Mouse (Mus musculus) kidney, embryonic 16.5 days (tissue): ENCODE data around the gene Carmil1. TPM values are rescaled to one million over a fixed set of nuclear protein-coding genes. Genes with fewer than 3 reads are reported as not detected.

Source experiments
- ATAC-seq: fragments of 200-750 bp; cut with Nextera tagmentation; 2 replicates; pipeline ENCODE4 v1.8.0; 2017; ENCODE audit warnings: moderate TSS enrichment; ENCODE audit not compliant: low FRiP score, low TSS enrichment
- H3K27ac ChIP-seq: fragments of 300-500 bp; sonication (generic); 2 replicates; pipeline ENCODE4 v1.5.1; 2014; ENCODE audit warnings: low read length
- H3K27me3 ChIP-seq: fragments of 300-500 bp; sonication (generic); 2 replicates; pipeline ENCODE4 v1.6.1; 2014; ENCODE audit warnings: low read length, control low read depth, mixed read lengths; ENCODE audit not compliant: insufficient read depth
- H3K36me3 ChIP-seq: fragments of 300-500 bp; sonication (generic); 2 replicates; pipeline ENCODE4 v1.6.1; 2014; ENCODE audit warnings: low read length, control low read depth, mixed read lengths; ENCODE audit not compliant: insufficient read depth
- H3K4me1 ChIP-seq: fragments of 300-500 bp; sonication (generic); 2 replicates; pipeline ENCODE4 v1.6.1; 2014; ENCODE audit warnings: low read length, control low read depth, mixed read lengths; ENCODE audit not compliant: insufficient read depth
- H3K4me2 ChIP-seq: fragments of 300-500 bp; sonication (generic); replicated peaks from 2 replicates; pipeline ENCODE4 v1.6.1; 2014; ENCODE audit warnings: low read depth, low read length
- H3K4me3 ChIP-seq: fragments of 300-500 bp; sonication (generic); 2 replicates; pipeline ENCODE4 v1.5.1; 2014; ENCODE audit warnings: mild to moderate bottlenecking, low read length
- H3K9ac ChIP-seq: fragments of 300-500 bp; sonication (generic); replicated peaks from 2 replicates; pipeline ENCODE4 v1.6.1; 2014; ENCODE audit warnings: low read length
- H3K9me3 ChIP-seq: fragments of 300-500 bp; sonication (generic); 2 replicates; pipeline ENCODE4 v1.6.1; 2016; ENCODE audit warnings: low read length, control low read depth
- WGBS: fragments of 180-500 bp; shearing (Covaris S2); extraction: QIAGEN DNeasy Blood & Tissue Kit; methylation state at CpG from one replicate; pipeline ENCODE4 v1.1.7; 2014; 5-methylcytosine and 5-hydroxymethylcytosine counted together
- polyA plus RNA-seq: library from polyadenylated mRNA; unstranded; fragments of >200 nt; fragmentation: Nextera tagmentation; extraction: Ambion mirVana; gene quantifications from 2 replicates; pipeline ENCODE4 v1.2.1, GENCODE M21; 2015

Gene Carmil1
- polyA plus RNA-seq, 1 experiment from 2014 or later: 52.5 TPM

DNA sequence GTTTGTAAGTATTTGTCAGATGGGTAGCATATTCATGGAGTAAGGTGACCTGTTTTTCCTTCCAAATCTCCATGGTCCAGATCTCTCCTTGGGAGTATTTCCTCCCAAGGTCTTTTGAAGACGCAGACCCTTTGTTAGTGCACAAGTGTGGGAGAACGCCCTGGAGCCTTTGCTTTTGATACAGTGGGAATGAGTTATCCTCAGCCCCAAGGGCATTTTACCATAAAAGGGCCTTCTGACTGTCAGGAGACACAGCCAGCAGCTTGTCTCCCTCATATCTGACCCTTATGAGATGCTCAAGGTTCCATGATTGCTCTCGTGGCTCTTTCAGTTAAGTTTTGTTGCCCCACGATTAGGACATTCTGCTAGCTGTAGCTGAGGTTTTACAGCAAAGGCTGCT is 24.9 kb upstream of the Carmil1 start:
- Histone ChIP-seq H3K4me3 (no peak overlapping the region), H3K27ac (no peak overlapping the region), H3K27me3 (no peaks in the 10 kb centered on the region), H3K9ac (no peak overlapping the region), H3K4me1 (no peaks in the 10 kb centered on the region), H3K9me3 (no peaks in the 10 kb centered on the region), H3K36me3 (no peaks in the 10 kb centered on the region), H3K4me2 (no peak overlapping the region)
- no peak for ATAC-seq
- WGBS: 65% methylated on average over 4 of the region's 4 CpGs

DNA sequence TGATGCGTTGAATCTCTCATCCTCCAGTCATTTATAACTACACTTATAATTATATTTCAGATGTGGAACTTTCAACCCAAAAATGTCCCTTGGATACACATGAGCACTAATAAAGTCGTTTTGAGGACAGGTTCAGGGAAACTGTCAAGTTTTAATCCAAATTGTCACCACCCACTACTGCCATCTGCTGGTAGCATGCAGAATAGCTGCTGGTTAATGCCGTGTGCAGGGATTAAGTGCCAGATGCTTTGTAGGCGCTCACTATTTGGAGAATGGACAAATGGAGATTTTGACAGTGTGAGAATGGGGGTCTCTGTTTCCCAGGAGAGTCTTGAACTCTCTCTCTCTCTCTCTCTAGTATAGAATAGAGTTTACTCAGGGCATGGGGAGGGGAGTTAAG is 16.7 kb upstream of the Carmil1 start:
- Histone ChIP-seq H3K4me3 (no peak overlapping the region), H3K4me2 (no peak overlapping the region), H3K36me3 (no peaks in the 10 kb centered on the region), H3K9me3 (no peaks in the 10 kb centered on the region), H3K9ac (no peak overlapping the region), H3K27me3 (no peaks in the 10 kb centered on the region), H3K4me1 (no peaks in the 10 kb centered on the region), H3K27ac (no peak overlapping the region)
- no peak for ATAC-seq
- 17% methylated on average over 4 of the region's 4 CpGs for WGBS

- H3K27me3 ChIP-seq: no peaks in the 10 kb centered on the region
- no peaks in the 10 kb centered on the region for H3K4me1 ChIP-seq
- no peak overlapping the region for H3K9ac ChIP-seq
- ATAC-seq: no peak
- WGBS: 85% methylated on average over 2 of the region's 2 CpGs
- 0 out of 2 replicates have a peak, but pooled peaks cover 3% of the 10 kb centered on the region for H3K9me3 ChIP-seq
- no peak overlapping the region for H3K27ac ChIP-seq
- H3K4me3 ChIP-seq: no peak overlapping the region
- H3K4me2 ChIP-seq: no peak overlapping the region
- no peaks in the 10 kb centered on the region for H3K36me3 ChIP-seq
Measured at GRCm38 (mm10) chr13:24287381-24287780, 6.8 kb upstream of the Carmil1 start.

DNA sequence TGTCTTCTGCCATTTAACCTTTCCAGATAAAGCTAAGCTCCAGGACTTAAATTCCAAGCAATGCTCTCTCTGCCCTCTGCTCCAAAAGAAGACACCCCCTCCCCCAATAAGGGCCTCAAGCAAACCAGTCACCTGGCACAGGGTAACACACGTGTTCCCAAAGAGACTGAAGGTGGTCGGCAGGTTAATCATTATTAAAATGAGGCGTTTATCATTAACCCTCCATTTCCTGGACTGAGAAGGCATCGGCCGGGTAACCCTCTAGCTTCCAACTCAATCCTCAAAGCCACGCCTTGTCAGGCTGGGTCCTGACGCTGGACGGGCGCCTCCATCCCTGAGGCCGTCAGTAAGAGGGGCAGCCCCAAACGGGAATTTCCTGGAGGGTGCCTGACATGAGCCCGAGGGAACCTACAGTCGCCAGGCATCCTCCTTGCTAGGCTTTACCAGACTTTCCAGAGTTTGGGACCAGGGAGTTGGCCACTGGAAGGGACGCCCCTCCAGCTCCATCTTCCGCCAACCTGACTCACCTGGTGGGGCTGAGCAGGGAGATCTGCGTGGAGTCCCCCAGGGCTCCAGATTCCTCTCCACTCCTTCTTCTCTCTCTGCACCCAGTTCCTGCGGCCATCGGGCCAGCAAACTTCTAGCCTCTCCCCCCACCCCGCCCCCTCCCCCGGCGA is 695 bp downstream of the Carmil1 start:
- Histone ChIP-seq H3K9ac (peak overlapping the region; percentile 88), H3K9me3 (no peaks in the 10 kb centered on the region), H3K27ac (peak overlapping the region; percentile 96), H3K4me2 (peak overlapping the region; percentile 69), H3K4me3 (peak overlapping the region; percentile 80), H3K4me1 (peaks cover 11% of the 10 kb centered on the region; the same call in 1 of the 2 replicates), H3K27me3 (no peaks in the 10 kb centered on the region), H3K36me3 (no peaks in the 10 kb centered on the region)
- WGBS: 1% methylated on average over 18 of the region's 21 CpGs
- peak; percentile 55 for ATAC-seq

- peak overlapping the region; percentile 69 for H3K4me2 ChIP-seq
- H3K4me3 ChIP-seq: peak overlapping the region; percentile 80
- peak overlapping the region; percentile 45; the same call in 1 of the 2 replicates for H3K9ac ChIP-seq
- peak overlapping the region; percentile 50 for H3K27ac ChIP-seq
- H3K36me3 ChIP-seq: 0 out of 2 replicates have a peak, but pooled peaks cover 2% of the 10 kb centered on the region
- no peaks in the 10 kb centered on the region for H3K27me3 ChIP-seq
- ATAC-seq: no peak
- H3K4me1 ChIP-seq: peaks cover 11% of the 10 kb centered on the region; the same call in 1 of the 2 replicates
- WGBS: 40% methylated on average over 11 of the region's 11 CpGs
- no peaks in the 10 kb centered on the region for H3K9me3 ChIP-seq
Measured at GRCm38 (mm10) chr13:24279407-24279761, 1.2 kb downstream of the Carmil1 start.

DNA sequence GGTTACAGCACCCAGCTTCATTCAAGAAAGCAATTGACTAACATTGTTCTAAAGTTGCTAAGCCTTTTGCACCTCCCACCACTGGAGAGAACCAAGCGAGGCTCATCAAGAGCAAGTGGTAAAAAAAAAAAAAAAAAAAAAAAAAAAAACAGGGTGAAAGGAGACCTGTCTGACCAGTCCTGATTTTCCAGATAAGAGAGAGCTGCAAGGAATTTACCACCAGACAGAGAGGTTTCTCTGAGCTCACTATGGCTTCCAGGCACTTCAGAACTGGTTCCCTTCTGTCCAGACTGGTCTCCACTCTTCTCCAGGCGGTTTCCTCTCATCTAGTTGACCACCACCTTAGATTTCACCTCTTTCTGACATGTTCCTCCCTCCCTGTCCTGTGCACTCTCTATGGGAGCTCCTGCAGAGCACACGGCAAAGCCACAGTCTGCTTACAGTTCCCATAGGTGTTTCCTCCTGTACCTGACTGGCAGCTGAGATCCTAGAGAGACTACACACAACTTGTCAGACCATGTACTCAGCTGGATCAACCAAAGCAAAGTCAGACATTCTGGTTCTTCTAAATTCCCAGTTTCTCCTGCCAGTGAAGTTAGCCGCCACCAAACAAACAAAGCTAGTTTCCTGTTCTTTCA is 7.7 kb downstream of the Carmil1 start:
- 47% methylated on average over 4 of the region's 4 CpGs for WGBS
- 0 out of 2 replicates have a peak, but pooled peaks cover 7% of the 10 kb centered on the region for H3K36me3 ChIP-seq

GRCm38 (mm10) chr13:24269100-24269465 is 11.5 kb downstream of the Carmil1 start:
- Histone ChIP-seq H3K4me2 (no peak overlapping the region), H3K4me1 (peaks cover 20% of the 10 kb centered on the region), H3K27me3 (no peaks in the 10 kb centered on the region), H3K27ac (no peak overlapping the region), H3K4me3 (no peak overlapping the region), H3K9ac (no peak overlapping the region), H3K9me3 (no peaks in the 10 kb centered on the region), H3K36me3 (0 out of 2 replicates have a peak, but pooled peaks cover 2% of the 10 kb centered on the region)
- WGBS: 76% methylated on average over 3 of the region's 3 CpGs
- no peak for ATAC-seq

More for the DNA sequence above, 7.7 kb downstream of the Carmil1 start:
- no peaks in the 10 kb centered on the region for H3K27me3 ChIP-seq
- ATAC-seq: 0 out of 2 replicates have a peak, but pooled peaks have one; percentile 12
- H3K9me3 ChIP-seq: no peaks in the 10 kb centered on the region
- H3K4me1 ChIP-seq: peaks cover 20% of the 10 kb centered on the region
- no peak overlapping the region for H3K9ac ChIP-seq
- peak overlapping the region; percentile 71 for H3K27ac ChIP-seq
- H3K4me2 ChIP-seq: no peak overlapping the region
- H3K4me3 ChIP-seq: no peak overlapping the region

DNA sequence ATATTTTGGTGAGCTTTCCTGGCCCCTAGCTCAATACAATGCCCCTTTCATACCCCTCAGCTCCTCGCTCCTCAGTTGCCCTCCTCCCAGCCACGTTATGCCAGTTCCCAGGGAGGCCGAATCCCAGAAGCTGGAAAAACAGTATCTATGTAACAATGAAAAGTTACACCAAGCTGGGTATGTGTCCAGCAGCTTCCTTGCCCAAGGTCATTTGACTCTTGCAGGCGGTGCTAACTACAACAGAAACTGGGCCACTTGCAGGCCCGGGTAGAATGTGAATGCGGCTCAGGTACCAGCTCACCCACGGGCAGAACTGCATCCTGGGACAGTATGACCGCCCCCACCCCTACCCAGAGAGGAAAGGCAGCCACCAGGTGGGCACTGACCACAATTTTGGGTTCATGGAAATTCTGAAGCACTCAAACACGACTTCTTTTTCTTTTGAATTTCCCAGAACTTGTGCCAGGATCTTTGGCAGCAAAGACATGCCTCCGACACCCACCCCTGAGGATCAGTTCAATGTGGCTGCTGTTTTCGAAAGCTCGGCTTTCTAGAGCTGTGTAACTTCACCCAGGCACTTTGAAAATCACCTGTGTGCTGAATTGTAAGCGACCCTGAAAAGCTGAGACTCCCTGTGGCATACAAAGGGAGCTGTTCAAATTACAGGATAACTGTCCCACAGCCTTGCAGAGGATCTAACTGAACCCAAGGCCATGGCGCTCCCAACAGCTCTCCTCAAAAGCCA is 12.1 kb downstream of the Carmil1 start:
- WGBS: 64% methylated on average over 14 of the region's 14 CpGs
- peaks cover 20% of the 10 kb centered on the region for H3K4me1 ChIP-seq
- no peak overlapping the region for H3K27ac ChIP-seq
- no peak overlapping the region for H3K9ac ChIP-seq
- no peaks in the 10 kb centered on the region for H3K9me3 ChIP-seq
- no peaks in the 10 kb centered on the region for H3K27me3 ChIP-seq
- no peaks in the 10 kb centered on the region for H3K36me3 ChIP-seq
- no peak for ATAC-seq
- H3K4me2 ChIP-seq: no peak overlapping the region
- no peak overlapping the region for H3K4me3 ChIP-seq

DNA sequence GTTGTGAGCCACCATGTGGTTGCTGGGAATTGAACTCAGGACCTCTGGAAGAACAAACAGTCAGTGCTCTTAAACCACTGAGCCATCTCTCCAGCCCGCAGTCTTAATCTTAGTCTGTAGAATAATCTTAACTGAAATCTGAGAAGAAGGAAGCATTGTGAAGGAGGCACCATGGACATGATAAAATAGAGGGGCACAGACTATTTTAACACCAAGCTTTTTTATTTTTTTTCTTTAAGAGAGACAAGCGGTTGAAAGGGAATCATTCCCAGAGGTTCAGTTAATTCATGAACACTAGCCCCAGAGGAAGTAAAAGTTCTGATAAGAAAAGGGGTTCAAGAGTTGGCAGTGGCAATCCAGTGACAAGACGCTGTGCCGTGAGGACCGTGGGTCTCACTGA is 15.8 kb downstream of the Carmil1 start:
- WGBS: 89% methylated on average over 5 of the region's 5 CpGs
- ATAC-seq: no peak
- H3K27ac ChIP-seq: no peak overlapping the region

More for the DNA sequence above, 15.8 kb downstream of the Carmil1 start:
- Histone ChIP-seq H3K4me2 (no peak overlapping the region), H3K4me3 (no peak overlapping the region), H3K9ac (no peak overlapping the region), H3K4me1 (peaks cover 27% of the 10 kb centered on the region; the same call in 1 of the 2 replicates), H3K27me3 (no peaks in the 10 kb centered on the region), H3K9me3 (no peaks in the 10 kb centered on the region), H3K36me3 (no peaks in the 10 kb centered on the region)
